Mouse (Mus musculus) kidney, adult 11 months (tissue): ENCODE data around the gene Pogz.
"Not testable (repeated sequence)": the region's sequence is repeated elsewhere in the genome, so short reads cannot be mapped to it uniquely, and the experiment has no call there.

Source experiments
- DNase-seq: peaks from one replicate; pipeline ENCODE4 v3.0.0; 2022

Gene Pogz

GRCm38 (mm10) chr3:94917816-94918361, 80.5 kb downstream of the Pogz start:
- DNase-seq = peak; percentile 89

GRCm38 (mm10) chr3:94918845-94919244, 81.5 kb downstream of the Pogz start:
- DNase-seq = no peak

- no peak for DNase-seq
Measured at GRCm38 (mm10) chr3:94921104-94921503, 83.7 kb downstream of the Pogz start.

- no peak for DNase-seq
Measured at GRCm38 (mm10) chr3:94922333-94922732, 85.0 kb downstream of the Pogz start.

GRCm38 (mm10) chr3:94924688-94925087, 87.3 kb downstream of the Pogz start:
- no peak for DNase-seq

DNA sequence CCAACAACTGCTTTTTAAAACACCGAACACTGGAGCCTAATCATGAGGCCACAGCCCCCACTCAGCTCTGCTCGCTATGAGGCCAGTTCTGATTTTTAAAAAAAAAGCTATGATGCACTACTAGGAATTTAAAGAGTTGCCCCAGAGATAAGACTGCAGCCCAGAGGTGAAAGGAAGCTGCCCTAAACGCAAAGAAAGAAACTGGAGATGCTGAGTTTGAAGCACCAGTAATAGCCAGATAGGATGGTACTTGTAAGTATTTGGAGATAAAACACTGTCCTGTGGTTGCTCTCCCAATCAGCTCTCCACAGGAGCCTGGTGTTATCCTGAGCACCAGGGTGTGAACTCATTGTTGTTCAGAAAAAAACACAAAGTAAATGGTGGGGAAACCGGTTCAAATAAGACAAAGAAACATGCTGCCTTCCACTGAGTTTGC, 89.0 kb downstream of the Pogz start:
- DNase-seq = not testable (repeated sequence)

DNA sequence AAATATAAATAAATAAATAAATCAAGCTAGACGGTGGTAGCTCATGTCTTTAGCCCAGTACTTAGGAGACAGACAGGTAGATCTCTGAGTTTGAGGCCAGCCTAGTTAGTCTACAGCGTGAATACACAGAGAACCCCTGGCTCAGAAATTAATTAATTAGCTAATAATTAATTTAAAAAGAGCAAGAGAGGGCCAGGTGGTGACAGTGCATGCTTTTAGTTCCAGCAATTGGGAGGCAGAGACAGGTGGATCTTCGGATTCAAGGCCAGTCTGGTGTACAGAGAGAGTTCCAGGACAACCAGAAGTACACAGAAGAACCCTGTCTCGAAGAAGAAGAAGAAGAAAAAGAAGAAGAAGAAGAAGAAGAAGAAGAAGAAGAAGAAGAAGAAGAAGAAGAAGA, 91.6 kb downstream of the Pogz start:
- DNase-seq = not testable (repeated sequence)

DNA sequence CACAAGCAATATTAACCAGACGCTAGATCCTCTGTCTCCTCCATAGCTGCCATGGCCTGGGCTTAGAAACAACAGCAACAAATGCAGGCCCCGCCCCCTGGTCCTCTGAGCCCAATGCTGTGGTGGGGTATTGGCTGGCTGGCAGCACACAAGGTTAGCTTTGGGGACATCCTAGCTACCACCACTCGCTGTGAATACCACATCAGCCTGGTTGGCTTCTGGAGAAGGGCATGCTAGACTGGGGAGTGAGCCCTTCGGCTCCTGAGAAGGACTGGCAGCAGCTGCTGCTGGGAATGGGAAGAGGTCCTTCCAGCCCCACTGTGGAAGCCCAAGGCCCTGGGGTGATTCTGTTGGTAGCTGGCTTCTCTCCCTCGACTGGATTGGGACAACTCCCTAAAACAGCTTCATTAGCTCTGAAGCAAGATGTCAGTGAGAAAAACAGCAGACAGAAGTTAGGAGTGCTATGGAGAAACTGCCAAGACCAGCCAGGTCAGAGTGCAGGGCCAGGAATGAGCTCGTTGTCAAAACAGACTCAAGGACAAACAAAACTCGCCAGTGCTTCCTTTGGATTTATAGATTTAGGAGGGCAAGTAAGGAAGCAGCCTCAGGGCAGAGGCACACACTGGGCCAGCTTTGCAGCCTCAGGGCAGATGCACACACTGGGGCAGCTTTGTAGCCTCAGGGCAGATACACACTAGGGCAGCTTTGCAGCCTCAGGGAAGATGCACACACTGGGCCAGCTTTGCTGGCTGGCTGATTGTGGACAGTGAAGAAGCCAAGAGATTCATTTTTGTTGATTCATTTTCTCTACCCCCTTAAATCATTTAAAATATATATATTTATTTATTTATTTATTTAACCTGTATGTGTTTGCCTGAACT, 93.3 kb downstream of the Pogz start:
- peak; percentile 69 for DNase-seq

DNA sequence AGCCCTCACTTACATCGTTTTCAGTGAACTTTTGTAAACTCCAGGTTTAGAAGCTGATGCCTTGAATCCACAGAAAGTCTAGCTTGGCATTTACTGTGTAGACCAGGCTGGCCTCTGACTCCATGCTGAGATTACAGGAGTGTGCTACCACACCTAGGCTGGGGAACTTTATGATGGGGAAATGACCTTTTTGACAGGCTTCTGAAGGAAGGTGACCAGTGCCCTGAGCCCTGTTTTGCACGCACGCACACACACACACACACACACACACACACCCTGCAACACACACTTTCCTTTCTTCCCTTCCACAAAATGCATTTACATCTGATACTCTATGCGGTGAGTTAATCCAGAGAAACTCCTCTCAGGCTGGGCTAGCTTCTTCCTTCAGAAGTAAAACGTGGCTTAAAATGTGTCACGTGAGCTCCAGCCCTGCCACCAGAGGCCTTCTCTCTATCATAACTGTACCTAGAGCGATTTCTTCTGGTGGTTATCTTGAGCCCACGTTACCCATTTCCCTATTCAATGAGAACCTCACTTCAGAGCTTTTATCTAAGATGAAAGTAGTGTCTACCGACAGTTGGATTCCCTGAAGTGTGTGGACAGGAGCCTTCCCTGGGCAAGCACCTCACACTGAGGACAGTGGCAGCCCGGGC, 94.2 kb downstream of the Pogz start:
- not testable (repeated sequence) for DNase-seq
